Mouse (Mus musculus): Measurements from ENCODE around the gene Uhrf1bp1.

DNA sequence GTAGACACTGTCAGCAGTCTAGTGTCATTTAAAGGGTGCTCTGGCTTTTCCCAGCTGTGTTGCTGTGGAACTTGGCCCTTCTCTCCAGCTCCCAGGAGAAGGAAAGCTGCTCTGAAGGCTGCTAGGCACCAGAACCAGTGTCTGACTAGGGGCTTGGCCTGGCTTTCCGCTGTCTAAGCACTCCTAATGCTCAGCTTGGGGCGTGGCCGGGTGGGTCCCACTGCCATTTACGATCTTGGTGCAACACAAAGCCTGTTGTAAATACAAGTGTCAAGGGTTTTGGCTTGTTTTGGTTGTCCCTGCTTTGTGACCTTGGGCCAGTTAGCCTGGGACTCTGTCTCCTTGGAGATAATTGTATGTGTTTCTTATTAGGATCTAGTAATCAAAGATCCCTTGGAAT is 84.1 kb downstream of the Uhrf1bp1 start:
- TF ChIP-seq CTCF (IDR thresholded peaks at IDR 0.05; ENCODE audit: extremely low read depth, insufficient read depth, low read length) (no peak), POLR2A (IDR thresholded peaks at IDR 0.05; ENCODE audit: extremely low read depth, insufficient read depth, low read length) (no peak)

Data from cortical plate, adult 2 months (tissue).